In genomic region chr7:80069615-80070327, GRCm38 (mm10) we compare ENCODE assay signal across 7 mouse cellular contexts. TPM values are rescaled to one million over a fixed set of nuclear protein-coding genes. Genes with fewer than 3 reads are reported as not detected.
DNase-seq lines count a peak whose midpoint lies in the region; ATAC-seq lines count a peak whose summit lies in the region.

No protein-coding gene starts in this region.

- no peaks in the 10 kb centered on the region for H3K9me3 ChIP-seq in heart, embryonic 10.5 days
- H3K9me3 ChIP-seq in kidney, embryonic 16.5 days (ENCODE audit: low read length), result no peaks in the 10 kb centered on the region
- H3K9me3 ChIP-seq in lung, embryonic 16.5 days (ENCODE audit: control insufficient read depth, low read length), result no peaks in the 10 kb centered on the region

- H3K27me3 ChIP-seq in heart, embryonic 10.5 days (ENCODE audit: insufficient read depth, poor library complexity, severe bottlenecking), result no peaks in the 10 kb centered on the region
- H3K27me3 ChIP-seq in kidney, embryonic 16.5 days (ENCODE audit: insufficient read depth, low read length), result no peaks in the 10 kb centered on the region
- H3K27me3 ChIP-seq in lung, embryonic 16.5 days (ENCODE audit: control insufficient read depth, insufficient read depth, low read depth, low read length), result no peaks in the 10 kb centered on the region

- H3K4me3 ChIP-seq in brown adipose tissue, adult 24 weeks (ENCODE audit: insufficient read depth, low read depth, low read length), result peak overlapping the region; percentile 32
- peak overlapping the region; percentile 22; the same call in 1 of the 2 replicates for H3K4me3 ChIP-seq in heart, embryonic 10.5 days
- no peak overlapping the region for H3K4me3 ChIP-seq in kidney, embryonic 16.5 days (ENCODE audit: low read length)
- H3K4me3 ChIP-seq in lung, embryonic 16.5 days (ENCODE audit: low read length), result no peak overlapping the region

- peak overlapping the region; percentile 29; the same call in 1 of the 2 replicates for H3K9ac ChIP-seq in kidney, embryonic 16.5 days (replicated peaks; ENCODE audit: low read length)
- peak overlapping the region; percentile 28; the same call in 1 of the 2 replicates for H3K9ac ChIP-seq in lung, embryonic 16.5 days (ENCODE audit: low read length)

- peak; percentile 78 for ATAC-seq in kidney, embryonic 16.5 days (ENCODE audit: low FRiP score, low TSS enrichment)
- ATAC-seq in lung, embryonic 16.5 days (ENCODE audit: low read depth), result peak; percentile 81

- H3K4me2 ChIP-seq in kidney, embryonic 16.5 days (replicated peaks; ENCODE audit: low read depth, low read length), result peak overlapping the region; percentile 8; the same call in 1 of the 2 replicates
- H3K4me2 ChIP-seq in lung, embryonic 16.5 days (ENCODE audit: low read depth, low read length), result no peak overlapping the region

- 20% methylated on average over 13 of the region's 13 CpGs for WGBS in heart, embryonic 10.5 days
- WGBS in kidney, embryonic 16.5 days, result 12% methylated on average over 13 of the region's 13 CpGs
- 13% methylated on average over 13 of the region's 13 CpGs for WGBS in lung, embryonic 16.5 days

- H3K36me3 ChIP-seq in heart, embryonic 10.5 days, result 0 out of 2 replicates have a peak, but pooled peaks cover 4% of the 10 kb centered on the region
- H3K36me3 ChIP-seq in kidney, embryonic 16.5 days (ENCODE audit: insufficient read depth, low read length), result no peaks in the 10 kb centered on the region
- H3K36me3 ChIP-seq in lung, embryonic 16.5 days (ENCODE audit: control insufficient read depth, insufficient read depth, low read length), result no peaks in the 10 kb centered on the region

- peak; percentile 73 for DNase-seq in adrenal gland, adult 8-10 months
- no peak for DNase-seq in heart, embryonic 10.5 days (ENCODE audit: low spot score)
- peak; percentile 68 for DNase-seq in skeletal muscle tissue, adult 2 months (ENCODE audit: low read depth, low spot score)
- DNase-seq in T-cell, adult 2 months (ENCODE audit: low spot score), result no peak

- H3K4me1 ChIP-seq in brown adipose tissue, adult 24 weeks (ENCODE audit: control insufficient read depth, insufficient read depth, insufficient read length, low read length), result peaks cover 44% of the 10 kb centered on the region
- H3K4me1 ChIP-seq in heart, embryonic 10.5 days, result peaks cover 91% of the 10 kb centered on the region
- H3K4me1 ChIP-seq in kidney, embryonic 16.5 days (ENCODE audit: insufficient read depth, low read length), result peaks cover 53% of the 10 kb centered on the region
- H3K4me1 ChIP-seq in lung, embryonic 16.5 days (replicated peaks; ENCODE audit: control insufficient read depth, insufficient read depth, low read length), result peaks cover 44% of the 10 kb centered on the region

- H3K27ac ChIP-seq in brown adipose tissue, adult 24 weeks (replicated peaks; ENCODE audit: low read depth, low read length), result peak overlapping the region; percentile 76
- H3K27ac ChIP-seq in heart, embryonic 10.5 days, result peak overlapping the region; percentile 84
- H3K27ac ChIP-seq in kidney, embryonic 16.5 days (ENCODE audit: low read length), result peak overlapping the region; percentile 85
- H3K27ac ChIP-seq in lung, embryonic 16.5 days (ENCODE audit: low read length), result peak overlapping the region; percentile 80

RNA-seq across cellular contexts. Expression of gene Zfp710, which starts 45.2 kb away (rescaled TPM):
- total RNA-seq in adrenal gland, adult 8-10 months (2022), result 10 to 100 TPM; 14.3 to 34.1 (median 25.3) TPM
- 6.4 and 7.7 TPM in 2 replicates for polyA plus RNA-seq in brown adipose tissue, adult 24 weeks (2012; ENCODE audit: insufficient read depth, insufficient read length, missing spikeins)
- 14.8 and 20.8 TPM in 2 replicates for polyA plus RNA-seq in heart, embryonic 10.5 days (2016; fragmentation: Nextera tagmentation; extraction: Ambion mirVana)
- polyA plus RNA-seq in kidney, embryonic 16.5 days (2015; fragmentation: Nextera tagmentation; extraction: Ambion mirVana), result 22.6 and 24.7 TPM in 2 replicates
- polyA plus RNA-seq in lung, embryonic 16.5 days (2015; fragmentation: Nextera tagmentation; extraction: Ambion mirVana), result 17.7 and 18.6 TPM in 2 replicates

RNA-seq across cellular contexts. Expression of gene Idh2, which starts 45.4 kb away (rescaled TPM):
- 100 to 1,000 TPM; 122 to 222 (median 165) TPM for total RNA-seq in adrenal gland, adult 8-10 months (2022)
- polyA plus RNA-seq in brown adipose tissue, adult 24 weeks (2012; ENCODE audit: insufficient read depth, insufficient read length, missing spikeins), result 310 and 421 TPM in 2 replicates
- polyA plus RNA-seq in heart, embryonic 10.5 days (2016; fragmentation: Nextera tagmentation; extraction: Ambion mirVana), result 830 and 1,266 TPM in 2 replicates
- 782 and 850 TPM in 2 replicates for polyA plus RNA-seq in kidney, embryonic 16.5 days (2015; fragmentation: Nextera tagmentation; extraction: Ambion mirVana)
- 671 and 680 TPM in 2 replicates for polyA plus RNA-seq in lung, embryonic 16.5 days (2015; fragmentation: Nextera tagmentation; extraction: Ambion mirVana)

Comparison
In these comparisons a context has a peak if more than half of its experiments do, and no peak if none do; other contexts are left out.
1. DNase-seq: peak in adrenal gland, adult 8-10 months (single experiment) and skeletal muscle tissue, adult 2 months (single experiment); none in heart, embryonic 10.5 days (single experiment) and T-cell, adult 2 months (single experiment).
2. H3K4me3 ChIP-seq: peak in brown adipose tissue, adult 24 weeks (single experiment) and heart, embryonic 10.5 days (single experiment); none in kidney, embryonic 16.5 days (single experiment) and lung, embryonic 16.5 days (single experiment).
3. Peak in every context shown above with its lines, with median percentiles within 50 percentile points of each other: H3K27ac ChIP-seq.